32 mouse cellular contexts compared by ENCODE assay signal in genomic region chrX:160886301-160886700, GRCm38 (mm10). TPM values are rescaled to one million over a fixed set of nuclear protein-coding genes. Genes with fewer than 3 reads are reported as not detected.
"Had no signal": no experiment of that assay in that cellular context is flagged by ENCODE, and none has a peak within 500 bp of the region (broad histone marks: within the 10 kb centered on the region; RNA-seq: fewer than 3 reads in every experiment).

No protein-coding gene starts in this region.

- DNase-seq: gastrocnemius, adult 2 months; gastrocnemius, postnatal 10 days; gastrocnemius, postnatal 25 days; heart, adult 18-20 months; heart, postnatal 10 days; kidney, adult 18-20 months; kidney, adult 8-10 months; kidney, postnatal 10 days; kidney, postnatal 25 days; kidney, postnatal 4 days; layer of hippocampus, adult 9-11 months; liver; liver, embryonic 13.5 days; liver, postnatal 0 days; lung, adult 2 months had no signal

- H3K9ac ChIP-seq: heart, embryonic 12.5 days; hindbrain, embryonic 14.5 days; intestine, embryonic 15.5 days; limb, embryonic 12.5 days; liver, embryonic 13.5 days; liver, embryonic 15.5 days; liver, postnatal 0 days had no signal

- H3K4me1 ChIP-seq: heart, embryonic 10.5 days; heart, embryonic 12.5 days; intestine, embryonic 15.5 days; limb, embryonic 10.5 days; limb, embryonic 12.5 days; liver, embryonic 13.5 days; liver, embryonic 15.5 days had no signal

- H3K27ac ChIP-seq: gastrocnemius, adult 2 months; heart, embryonic 10.5 days; hindbrain, embryonic 14.5 days; intestine, embryonic 15.5 days; layer of hippocampus, adult 2 months; limb, embryonic 10.5 days; limb, embryonic 12.5 days; liver, embryonic 13.5 days; liver, embryonic 15.5 days had no signal

- H3K4me3 ChIP-seq: gastrocnemius, adult 2 months; heart, embryonic 10.5 days; heart, embryonic 12.5 days; intestine, embryonic 15.5 days; layer of hippocampus, adult 2 months; limb, embryonic 10.5 days; limb, embryonic 12.5 days; liver, embryonic 13.5 days; liver, embryonic 15.5 days had no signal

- H3K36me3 ChIP-seq: heart, embryonic 10.5 days; heart, embryonic 12.5 days; intestine, embryonic 15.5 days; limb, embryonic 10.5 days; limb, embryonic 12.5 days; liver, embryonic 13.5 days; liver, embryonic 15.5 days had no signal

- ATAC-seq: hindbrain, embryonic 16.5 days; inflammation-experienced regulatory T-cells, adult 6 months; intestine, embryonic 15.5 days; intestine, postnatal 0 days; liver, postnatal 0 days had no signal

- H3K4me2 ChIP-seq: heart, embryonic 12.5 days; hindbrain, embryonic 14.5 days; intestine, embryonic 15.5 days; limb, embryonic 12.5 days; liver, embryonic 11.5 days; liver, embryonic 13.5 days; liver, embryonic 15.5 days had no signal

- H3K27me3 ChIP-seq: heart, embryonic 12.5 days; intestine, embryonic 15.5 days; liver, embryonic 13.5 days; liver, embryonic 15.5 days had no signal

- H3K9me3 ChIP-seq: heart, embryonic 10.5 days; heart, embryonic 12.5 days; intestine, embryonic 15.5 days; limb, embryonic 10.5 days; limb, embryonic 12.5 days; liver, embryonic 13.5 days; liver, embryonic 15.5 days had no signal

RNA-seq across cellular contexts. Expression of gene Gja6, which starts 20.6 kb away (rescaled TPM):
- total RNA-seq: gastrocnemius, postnatal 25 days; granulocyte monocyte progenitor cell, adult 5-6 weeks; heart, postnatal 25 days; hematopoietic stem cell, adult 5-6 weeks had no signal
- polyA plus RNA-seq: heart, embryonic 14.5 days; heart, embryonic 16.5 days; inflammation-experienced regulatory T-cells, adult 6 months; limb, embryonic 10.5 days; limb, embryonic 12.5 days had no signal
